Mouse (Mus musculus) ES-E14 (cell line): ENCODE data around the gene Fzr1. TPM values are rescaled to one million over a fixed set of nuclear protein-coding genes. Genes with fewer than 3 reads are reported as not detected.

ENCODE experiments used
- DNase-seq: peaks from one replicate; pipeline ENCODE4 v3.0.0-alpha.2; 2013; ENCODE audit warnings: low read depth, low spot score
- H3K27ac ChIP-seq: 2 replicates; pipeline ENCODE4 v1.5.1; 2012; ENCODE audit warnings: low read depth, mild to moderate bottlenecking, low read length, moderate library complexity, mixed read lengths; ENCODE audit not compliant: poor library complexity, insufficient read depth, severe bottlenecking
- H3K36me3 ChIP-seq: 2 replicates; pipeline ENCODE4 v1.6.1; 2012; ENCODE audit warnings: mild to moderate bottlenecking, low read length, moderate library complexity, mixed read lengths; ENCODE audit not compliant: control insufficient read depth, poor library complexity, insufficient read depth, severe bottlenecking
- H3K4me1 ChIP-seq, 2 experiments: fragments of 150-350 bp in 1 of 2; sonication (generic) in 1 of 2; 2 replicates each; pipeline ENCODE4 v1.6.1; 2012; ENCODE audit warnings: low read length in 2 of 2, mild to moderate bottlenecking in 1 of 2, mixed read lengths in 1 of 2; ENCODE audit not compliant: control insufficient read depth in 2 of 2, insufficient read depth in 2 of 2, poor library complexity in 1 of 2
- H3K4me3 ChIP-seq, 2 experiments: fragments of 150-350 bp in 1 of 2; sonication (generic) in 1 of 2; 2 replicates each; pipeline ENCODE4 v1.5.1; 2012; ENCODE audit warnings: low read length in 2 of 2, low read depth in 1 of 2, mild to moderate bottlenecking in 1 of 2, mixed read lengths in 1 of 2; ENCODE audit not compliant: insufficient read depth in 1 of 2, poor library complexity in 1 of 2, severe bottlenecking in 1 of 2
- H3K9ac ChIP-seq: 2 replicates; pipeline ENCODE4 v1.6.1; 2012; ENCODE audit warnings: low read depth, mild to moderate bottlenecking, low read length, mixed read lengths; ENCODE audit not compliant: poor library complexity, insufficient read depth, severe bottlenecking
- H3K9me3 ChIP-seq: fragments of 150-350 bp; sonication (generic); 2 replicates; pipeline ENCODE4 v1.6.1; 2012; ENCODE audit warnings: low read depth, mild to moderate bottlenecking, low read length; ENCODE audit not compliant: control insufficient read depth, insufficient read depth
- CHD2 ChIP-seq: IDR thresholded peaks from 2 replicates; pipeline ENCODE4 v1.6.1; 2014; ENCODE audit warnings: mild to moderate bottlenecking, low read depth, low read length, inconsistent platforms
- HCFC1 ChIP-seq: IDR thresholded peaks from 2 replicates; pipeline ENCODE4 v1.6.1; 2012; ENCODE audit warnings: low read length, inconsistent platforms, borderline replicate concordance; ENCODE audit not compliant: insufficient read depth
- MAFK ChIP-seq: IDR thresholded peaks from 2 replicates; pipeline ENCODE4 v1.6.1; 2014; ENCODE audit warnings: mild to moderate bottlenecking, low read depth, low read length, inconsistent platforms; ENCODE audit not compliant: insufficient read depth
- ZC3H11A ChIP-seq: IDR thresholded peaks from 2 replicates; pipeline ENCODE4 v1.6.1; 2012; ENCODE audit warnings: low read depth, mild to moderate bottlenecking, inconsistent platforms, low read length, borderline replicate concordance
- ZNF384 ChIP-seq: IDR thresholded peaks from 2 replicates; pipeline ENCODE4 v1.6.1; 2012; ENCODE audit warnings: low read depth, low read length, inconsistent platforms
- in situ Hi-C, 2 experiments: fragments of 600-800 bp; cut with MboI; formaldehyde crosslinking; loops; one replicate each; pipeline ENCODE4 v1.15.1; 2025; ENCODE audit warnings: low sequenced_read_pairs in 2 of 2, inconsistent platforms in 1 of 2; ENCODE audit not compliant: unreplicated experiment in 2 of 2
- total RNA-seq: library from RNA; depleted of rRNA; stranded (reverse); fragments of 300-350 nt; gene quantifications from 2 replicates; pipeline ENCODE4 v1.2.3, GENCODE M21; 2012

The Fzr1 gene
- total RNA-seq, 1 experiment = 63.0 TPM

DNA sequence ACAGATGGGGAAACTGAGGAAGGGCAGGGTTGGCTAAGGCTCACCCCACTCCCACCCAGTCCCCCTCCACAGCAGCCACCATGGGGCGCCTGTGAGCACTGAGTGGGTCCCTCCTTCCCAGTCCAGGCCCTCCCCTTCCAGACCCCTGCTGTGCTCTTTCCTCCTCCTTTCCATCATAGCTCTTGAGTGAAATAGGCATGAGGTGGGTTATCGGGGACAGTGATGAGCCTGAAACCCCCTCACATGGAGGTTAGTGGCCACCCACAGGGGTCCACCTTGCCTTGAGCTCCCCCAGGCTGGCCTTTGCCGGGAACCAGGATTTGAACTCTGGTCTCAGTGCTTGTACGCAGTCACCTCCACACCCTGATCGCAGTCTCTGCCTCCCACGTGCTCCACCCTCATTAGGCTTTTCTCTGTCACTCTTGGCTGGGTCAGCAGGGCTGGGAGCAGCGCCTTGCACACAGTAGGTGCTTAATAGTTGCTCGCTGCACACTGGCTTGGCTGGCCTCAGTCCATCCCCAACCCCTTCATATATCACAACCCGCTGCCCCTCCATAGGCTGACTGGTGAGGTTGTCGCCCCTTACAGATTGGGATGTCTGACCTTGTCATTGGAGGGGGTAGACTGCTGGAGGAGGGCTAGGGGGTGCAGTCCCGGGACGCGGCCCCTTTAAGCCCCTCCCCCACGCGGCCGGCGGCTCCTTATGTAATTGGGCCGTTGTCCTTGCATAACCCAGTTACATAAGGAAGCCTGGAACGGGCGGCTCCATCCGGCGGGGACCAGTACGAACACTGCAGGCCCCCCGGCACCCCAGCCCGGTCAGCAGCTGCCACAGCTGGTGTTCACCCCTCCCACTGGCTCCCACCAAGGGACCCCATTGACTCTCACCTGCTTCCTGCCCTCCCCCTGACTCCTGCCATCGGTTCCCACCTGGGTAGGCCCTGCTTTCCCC, 35.3 kb upstream of the Fzr1 start:
- TF ChIP-seq HCFC1 (0 out of 2 replicates have a peak, but pooled peaks have one; percentile 4), CHD2 (no peak), MAFK (no peak)
- Histone ChIP-seq H3K27ac (peak overlapping the region; percentile 40), H3K9ac (peak overlapping the region; percentile 11; the same call in 1 of the 2 replicates), H3K9me3 (no peaks in the 10 kb centered on the region), H3K4me1 (peaks cover 4 to 76% of the 10 kb centered on the region in 2 experiments), H3K36me3 (peaks cover 5% of the 10 kb centered on the region; the same call in 1 of the 2 replicates), H3K4me3 (peak overlapping the region; percentile 25 to 40)
- no peak for DNase-seq
- in situ Hi-C loops = no loop called here

DNA sequence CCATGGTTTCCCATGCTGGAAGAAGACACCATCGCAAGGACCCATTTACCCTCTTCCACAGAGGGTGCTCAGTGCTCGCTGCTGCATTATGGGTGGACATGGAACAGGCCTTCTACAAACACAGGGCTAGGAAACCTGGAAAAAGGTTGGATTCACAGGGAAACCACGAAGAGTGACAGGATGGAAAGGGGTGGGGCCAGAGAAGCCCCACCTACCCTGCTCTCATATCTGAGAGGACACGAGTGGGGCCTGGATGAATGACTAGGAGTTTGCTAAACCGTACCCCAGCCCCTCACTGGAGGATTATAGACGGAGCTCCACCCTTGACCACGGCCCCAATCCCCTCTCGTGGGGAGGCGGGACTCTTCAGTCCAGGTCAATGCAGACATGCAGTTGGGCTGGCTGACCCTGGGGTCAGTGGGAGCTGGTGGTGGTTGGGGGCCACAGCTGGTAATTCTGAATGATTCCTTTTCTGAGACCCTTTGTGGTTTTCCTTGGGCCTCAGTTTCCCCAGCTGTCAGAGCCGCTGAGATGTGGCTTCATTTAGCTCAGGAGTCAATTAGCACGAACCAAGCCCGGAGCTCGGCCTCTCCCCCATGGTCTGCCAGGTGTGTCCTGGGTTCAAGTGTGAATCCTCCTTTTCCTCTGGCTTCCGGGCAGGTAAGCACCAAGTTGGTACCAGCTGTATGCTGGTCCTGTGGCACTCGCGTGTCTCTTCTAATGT, 34.4 kb upstream of the Fzr1 start:
- Histone ChIP-seq H3K4me1 (peaks cover 4 to 78% of the 10 kb centered on the region in 2 experiments), H3K9ac (no peak overlapping the region), H3K27ac (no peak overlapping the region), H3K4me3 (no peak overlapping the region), H3K9me3 (no peaks in the 10 kb centered on the region), H3K36me3 (peaks cover 5% of the 10 kb centered on the region; the same call in 1 of the 2 replicates)
- in situ Hi-C loops = no loop called here
- TF ChIP-seq HCFC1 = no peak
- TF ChIP-seq CHD2 = no peak
- no peak for TF ChIP-seq ZNF384
- TF ChIP-seq ZC3H11A = no peak
- TF ChIP-seq MAFK = no peak
- DNase-seq = no peak

GRCm38 (mm10) chr10:81411471-81412400, 33.4 kb upstream of the Fzr1 start:
- H3K4me1 ChIP-seq = peaks cover 4 to 77% of the 10 kb centered on the region in 2 experiments

DNA sequence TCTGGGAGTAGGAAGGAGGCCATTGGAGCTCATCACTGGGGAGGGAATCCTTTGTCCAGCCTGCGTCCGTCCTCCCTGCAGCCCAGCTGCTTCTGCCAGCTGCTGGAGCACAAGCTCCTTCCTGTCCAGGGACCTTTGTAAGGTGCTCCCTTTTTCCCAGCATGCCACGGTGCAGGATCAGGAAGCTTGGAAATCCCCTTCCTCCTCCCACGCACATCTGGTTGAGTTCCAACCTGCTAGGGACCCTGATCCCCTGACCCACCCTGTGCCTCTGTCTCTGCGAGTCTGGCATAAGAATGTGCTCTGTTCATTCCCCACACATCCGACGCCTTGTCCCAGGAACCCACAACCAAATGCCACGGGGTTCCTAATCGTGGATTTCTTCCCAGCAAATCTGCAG, 32.7 kb upstream of the Fzr1 start:
- Histone ChIP-seq H3K27ac (no peak overlapping the region), H3K36me3 (peaks cover 5% of the 10 kb centered on the region; the same call in 1 of the 2 replicates), H3K9ac (no peak overlapping the region), H3K9me3 (no peaks in the 10 kb centered on the region), H3K4me3 (no peak overlapping the region), H3K4me1 (peaks cover 4 to 77% of the 10 kb centered on the region in 2 experiments)
- DNase-seq = no peak
- in situ Hi-C loops = no loop called here
- TF ChIP-seq ZC3H11A (no peak), MAFK (no peak), ZNF384 (no peak), CHD2 (no peak), HCFC1 (no peak)

More at GRCm38 (mm10) chr10:81411471-81412400, 33.4 kb upstream of the Fzr1 start:
- in situ Hi-C loops = no loop called here
- peaks cover 5% of the 10 kb centered on the region; the same call in 1 of the 2 replicates for H3K36me3 ChIP-seq
- H3K4me3 ChIP-seq = no peak overlapping the region
- H3K9ac ChIP-seq = no peak overlapping the region
- no peak for DNase-seq
- H3K27ac ChIP-seq = no peak overlapping the region
- TF ChIP-seq ZNF384 (no peak), ZC3H11A (peak; percentile 37; the same call in 1 of the 2 replicates), CHD2 (no peak), MAFK (no peak), HCFC1 (no peak)
- H3K9me3 ChIP-seq = no peaks in the 10 kb centered on the region
